Comparison of ENCODE assay signal across 27 mouse cellular contexts in genomic region chr11:43638486-43638885, GRCm38 (mm10). TPM values are rescaled to one million over a fixed set of nuclear protein-coding genes. Genes with fewer than 3 reads are reported as not detected.
DNase-seq lines count a peak whose midpoint lies in the region; ATAC-seq lines count a peak whose summit lies in the region.
"Had no signal": no experiment of that assay in that cellular context is flagged by ENCODE, and none has a peak within 500 bp of the region (broad histone marks: within the 10 kb centered on the region; RNA-seq: fewer than 3 reads in every experiment).

No protein-coding gene starts in this region.

- H3K4me2 ChIP-seq in kidney, embryonic 16.5 days (replicated peaks; ENCODE audit: low read depth, low read length): no peak overlapping the region
- no peak overlapping the region for H3K4me2 ChIP-seq in kidney, embryonic 14.5 days (replicated peaks; ENCODE audit: low read depth, low read length)
- H3K4me2 ChIP-seq in liver, embryonic 16.5 days (ENCODE audit: low read depth, low read length): no peak overlapping the region
- no peak overlapping the region for H3K4me2 ChIP-seq in liver, embryonic 11.5 days
- H3K4me2 ChIP-seq: embryonic facial prominence, embryonic 12.5 days; forebrain, embryonic 13.5 days; forebrain, embryonic 15.5 days had no signal

- peaks cover 11% of the 10 kb centered on the region for H3K4me1 ChIP-seq in kidney, embryonic 16.5 days (ENCODE audit: insufficient read depth, low read length)
- peaks cover 10% of the 10 kb centered on the region for H3K4me1 ChIP-seq in kidney, embryonic 14.5 days (ENCODE audit: control insufficient read depth, insufficient read depth, low read length)
- peaks cover 3% of the 10 kb centered on the region; the same call in 1 of the 2 replicates for H3K4me1 ChIP-seq in liver, embryonic 16.5 days (ENCODE audit: control insufficient read depth, low read depth, low read length)
- H3K4me1 ChIP-seq in liver, embryonic 11.5 days (replicated peaks; ENCODE audit: control insufficient read depth, insufficient read depth, low read length): peaks cover 4% of the 10 kb centered on the region

- DNase-seq in kidney, adult 18-20 months: peak; percentile 27
- DNase-seq in kidney, adult 9 months: peak; percentile 45
- DNase-seq in liver, embryonic 11.5 days (ENCODE audit: low spot score): no peak
- DNase-seq: adrenal gland, adult 8-10 months; adrenal gland, postnatal 14 days; adrenal gland, postnatal 36 days; B cell, adult 2 months; cerebellum, adult 11-12 months; cerebellum, adult 2 months; cerebellum, adult 9-10 months; cerebellum, postnatal 10 days; cerebellum, postnatal 25 days had no signal

- H3K9ac ChIP-seq in kidney, embryonic 16.5 days (replicated peaks; ENCODE audit: low read length): no peak overlapping the region
- H3K9ac ChIP-seq in kidney, embryonic 14.5 days (ENCODE audit: low read depth, low read length): no peak overlapping the region
- no peak overlapping the region for H3K9ac ChIP-seq in liver, embryonic 16.5 days (ENCODE audit: low read depth, low read length)
- no peak overlapping the region for H3K9ac ChIP-seq in liver, embryonic 11.5 days (ENCODE audit: low read depth, low read length)
- H3K9ac ChIP-seq: embryonic facial prominence, embryonic 12.5 days; forebrain, embryonic 13.5 days; forebrain, embryonic 15.5 days had no signal

- H3K27me3 ChIP-seq in kidney, embryonic 16.5 days (ENCODE audit: insufficient read depth, low read length): no peaks in the 10 kb centered on the region
- H3K27me3 ChIP-seq in kidney, embryonic 14.5 days (ENCODE audit: control insufficient read depth, insufficient read depth, low read length): no peaks in the 10 kb centered on the region
- H3K27me3 ChIP-seq in liver, embryonic 16.5 days (ENCODE audit: control insufficient read depth, insufficient read depth, low read depth, low read length): no peaks in the 10 kb centered on the region
- no peaks in the 10 kb centered on the region for H3K27me3 ChIP-seq in liver, embryonic 11.5 days (replicated peaks; ENCODE audit: control insufficient read depth, insufficient read depth, low read length)
- H3K27me3 ChIP-seq: CH12.LX; embryonic facial prominence, embryonic 12.5 days; forebrain, embryonic 13.5 days; forebrain, embryonic 15.5 days; Patski had no signal

- no peak overlapping the region for H3K4me3 ChIP-seq in kidney, embryonic 16.5 days (ENCODE audit: low read length)
- H3K4me3 ChIP-seq in kidney, embryonic 14.5 days (ENCODE audit: low read length): no peak overlapping the region
- no peak overlapping the region for H3K4me3 ChIP-seq in liver, embryonic 16.5 days (ENCODE audit: low read depth, low read length)
- H3K4me3 ChIP-seq in liver, embryonic 11.5 days (ENCODE audit: low read depth, low read length): no peak overlapping the region
- H3K4me3 ChIP-seq: embryonic facial prominence, embryonic 10.5 days; embryonic facial prominence, embryonic 12.5 days; forebrain, embryonic 13.5 days; forebrain, embryonic 15.5 days had no signal

- ATAC-seq in kidney, embryonic 16.5 days (ENCODE audit: low FRiP score, low TSS enrichment): no peak
- no peak for ATAC-seq in kidney, embryonic 14.5 days (ENCODE audit: low FRiP score, low TSS enrichment)
- peak; percentile 64; the same call in 1 of the 2 replicates for ATAC-seq in liver, embryonic 16.5 days (ENCODE audit: low read depth)
- no peak for ATAC-seq in liver, embryonic 11.5 days (replicated peaks; ENCODE audit: low FRiP score)
- ATAC-seq: activated CD4-positive, CD25-positive, alpha-beta regulatory T cell, adult 4 months; CD4-positive, CD25-positive, alpha-beta regulatory T cell, adult 4 months; forebrain, embryonic 13.5 days; forebrain, embryonic 15.5 days; Patski had no signal

- 97% methylated on average over 3 of the region's 3 CpGs for WGBS in kidney, embryonic 16.5 days
- WGBS in kidney, embryonic 14.5 days: 92% methylated on average over 3 of the region's 3 CpGs
- 79% methylated on average over 3 of the region's 3 CpGs for WGBS in liver, embryonic 16.5 days (ENCODE audit: insufficient replicate concordance)
- WGBS in liver, embryonic 11.5 days: 88% methylated on average over 3 of the region's 3 CpGs

- H3K9me3 ChIP-seq in kidney, embryonic 16.5 days (ENCODE audit: low read length): peaks cover 8% of the 10 kb centered on the region; the same call in 1 of the 2 replicates
- H3K9me3 ChIP-seq in kidney, embryonic 14.5 days (ENCODE audit: control insufficient read depth, low read length): no peaks in the 10 kb centered on the region
- no peaks in the 10 kb centered on the region for H3K9me3 ChIP-seq in liver, embryonic 16.5 days (replicated peaks; ENCODE audit: control insufficient read depth, low read length)
- no peaks in the 10 kb centered on the region for H3K9me3 ChIP-seq in liver, embryonic 11.5 days (ENCODE audit: control insufficient read depth, low read length)
- H3K9me3 ChIP-seq: embryonic facial prominence, embryonic 12.5 days; forebrain, embryonic 13.5 days; forebrain, embryonic 15.5 days; G1E had no signal

- H3K27ac ChIP-seq in kidney, embryonic 16.5 days (ENCODE audit: low read length): no peak overlapping the region
- H3K27ac ChIP-seq in kidney, embryonic 14.5 days (ENCODE audit: low read depth, low read length): no peak overlapping the region
- no peak overlapping the region for H3K27ac ChIP-seq in liver, embryonic 16.5 days (ENCODE audit: low read length)
- H3K27ac ChIP-seq in liver, embryonic 11.5 days (ENCODE audit: low read depth, low read length): no peak overlapping the region
- H3K27ac ChIP-seq: embryonic facial prominence, embryonic 10.5 days; embryonic facial prominence, embryonic 12.5 days; forebrain, embryonic 13.5 days; forebrain, embryonic 15.5 days had no signal

- H3K36me3 ChIP-seq in kidney, embryonic 16.5 days (ENCODE audit: insufficient read depth, low read length): no peaks in the 10 kb centered on the region
- H3K36me3 ChIP-seq in kidney, embryonic 14.5 days (ENCODE audit: control insufficient read depth, insufficient read depth, low read length): no peaks in the 10 kb centered on the region
- no peaks in the 10 kb centered on the region for H3K36me3 ChIP-seq in liver, embryonic 16.5 days (ENCODE audit: control insufficient read depth, insufficient read depth)
- no peaks in the 10 kb centered on the region for H3K36me3 ChIP-seq in liver, embryonic 11.5 days (ENCODE audit: control insufficient read depth, insufficient read depth, low read length)
- H3K36me3 ChIP-seq: embryonic facial prominence, embryonic 10.5 days; embryonic facial prominence, embryonic 12.5 days; forebrain, embryonic 15.5 days; G1E had no signal

RNA-seq across cellular contexts. Expression of gene Fabp6, which starts 37.1 kb away (rescaled TPM):
- 0.42 TPM in 1 of 2 replicates, not detected in the other for polyA plus RNA-seq in kidney, embryonic 16.5 days (2015; fragmentation: Nextera tagmentation; extraction: Ambion mirVana)
- not detected in 2 replicates for polyA plus RNA-seq in kidney, embryonic 14.5 days (2014; fragmentation: Nextera tagmentation; extraction: Ambion mirVana)
- not detected in 2 replicates for polyA plus RNA-seq in liver, embryonic 16.5 days (2015; fragmentation: Nextera tagmentation; extraction: Ambion mirVana)
- polyA plus RNA-seq in liver, embryonic 11.5 days (2014; fragmentation: Nextera tagmentation; extraction: Ambion mirVana): not detected in 2 replicates
- polyA plus RNA-seq: activated CD4-positive, CD25-positive, alpha-beta regulatory T cell, adult 4 months; CD4-positive, CD25-positive, alpha-beta regulatory T cell, adult 4 months; cerebellum, adult 2 months; cortical plate, adult 2 months; embryonic facial prominence, embryonic 10.5 days; embryonic facial prominence, embryonic 12.5 days; embryonic facial prominence, embryonic 14.5 days; forebrain, embryonic 11.5 days; forebrain, embryonic 13.5 days; forebrain, embryonic 15.5 days; G1E had no signal

RNA-seq across cellular contexts. Expression of gene Pwwp2a, which starts 43.3 kb away (rescaled TPM):
- polyA plus RNA-seq in kidney, embryonic 16.5 days (2015; fragmentation: Nextera tagmentation; extraction: Ambion mirVana): 13.6 and 21.0 TPM in 2 replicates
- 44.9 and 50.1 TPM in 2 replicates for polyA plus RNA-seq in kidney, embryonic 14.5 days (2014; fragmentation: Nextera tagmentation; extraction: Ambion mirVana)
- 4.3 and 4.6 TPM in 2 replicates for polyA plus RNA-seq in liver, embryonic 16.5 days (2015; fragmentation: Nextera tagmentation; extraction: Ambion mirVana)
- polyA plus RNA-seq in liver, embryonic 11.5 days (2014; fragmentation: Nextera tagmentation; extraction: Ambion mirVana): 26.1 and 30.3 TPM in 2 replicates

RNA-seq across cellular contexts. Expression of gene 4933415A04Rik, which starts 51.6 kb away (rescaled TPM):
- 6.8 and 7.4 TPM in 2 replicates for polyA plus RNA-seq in kidney, embryonic 16.5 days (2015; fragmentation: Nextera tagmentation; extraction: Ambion mirVana)
- 9.0 and 9.9 TPM in 2 replicates for polyA plus RNA-seq in kidney, embryonic 14.5 days (2014; fragmentation: Nextera tagmentation; extraction: Ambion mirVana)
- 0.43 and 0.71 TPM in 2 replicates for polyA plus RNA-seq in liver, embryonic 16.5 days (2015; fragmentation: Nextera tagmentation; extraction: Ambion mirVana)
- polyA plus RNA-seq in liver, embryonic 11.5 days (2014; fragmentation: Nextera tagmentation; extraction: Ambion mirVana): 2.1 and 2.7 TPM in 2 replicates
- polyA plus RNA-seq: activated CD4-positive, CD25-positive, alpha-beta regulatory T cell, adult 4 months; CD4-positive, CD25-positive, alpha-beta regulatory T cell, adult 4 months; G1E had no signal
